Mouse (Mus musculus) c-Kit-positive CD71-negative TER-119-negative erythroid progenitor cells, embryonic 14.5 days (primary cell): ENCODE data around the gene Pcnp.

ENCODE experiments used
- DNase-seq: peaks from one replicate; pipeline ENCODE4 v3.0.0-alpha.2; 2013; ENCODE audit warnings: low read depth

The Pcnp gene

GRCm38 (mm10) chr16:56036501-56036900 lies 7.0 kb upstream of the Pcnp start:
- no peak for DNase-seq

GRCm38 (mm10) chr16:56034566-56034965 lies 5.0 kb upstream of the Pcnp start:
- no peak for DNase-seq

- DNase-seq = no peak
Observed at GRCm38 (mm10) chr16:56028722-56029551, 602 bp downstream of the Pcnp start.

- DNase-seq = no peak
Observed at GRCm38 (mm10) chr16:56027854-56028629, 1.5 kb downstream of the Pcnp start.

GRCm38 (mm10) chr16:56019660-56020059 lies 9.9 kb downstream of the Pcnp start:
- no peak for DNase-seq

- DNase-seq = no peak
Observed at GRCm38 (mm10) chr16:56014076-56014475, 15.5 kb downstream of the Pcnp start.

GRCm38 (mm10) chr16:56012789-56013743 lies 16.5 kb downstream of the Pcnp start:
- DNase-seq = no peak

- DNase-seq = no peak
Observed at GRCm38 (mm10) chr16:56008862-56009261, 20.7 kb downstream of the Pcnp start.

GRCm38 (mm10) chr16:56006798-56007197 lies 22.7 kb downstream of the Pcnp start:
- no peak for DNase-seq

GRCm38 (mm10) chr16:55994235-55994634 lies 35.3 kb downstream of the Pcnp start:
- DNase-seq = no peak

- DNase-seq = no peak
Observed at GRCm38 (mm10) chr16:55990311-55990710, 39.2 kb downstream of the Pcnp start.

- no peak for DNase-seq
Observed at GRCm38 (mm10) chr16:55986001-55986400, 43.5 kb downstream of the Pcnp start.

GRCm38 (mm10) chr16:55974903-55975285 lies 54.6 kb downstream of the Pcnp start:
- no peak for DNase-seq

- DNase-seq = peak; percentile 76
Observed at GRCm38 (mm10) chr16:55974256-55974902, 55.2 kb downstream of the Pcnp start.

- peak; percentile 99 for DNase-seq
Observed at GRCm38 (mm10) chr16:55973431-55974255, 55.9 kb downstream of the Pcnp start, which contains the start of gene Zbtb11. Gene Zbtb11 (plus strand): TSS chr16:55973883.

- DNase-seq = no peak
Observed at GRCm38 (mm10) chr16:55972626-55973201, 56.8 kb downstream of the Pcnp start.

- no peak for DNase-seq
Observed at GRCm38 (mm10) chr16:55971735-55972615, 57.6 kb downstream of the Pcnp start.

GRCm38 (mm10) chr16:55970416-55970815 lies 59.1 kb downstream of the Pcnp start:
- no peak for DNase-seq

GRCm38 (mm10) chr16:55969147-55969546 lies 60.4 kb downstream of the Pcnp start:
- no peak for DNase-seq
